Mouse (Mus musculus) CH12.LX (cell line): ENCODE measurements around the gene Yars.

Experiments
- CHD2 ChIP-seq: IDR thresholded peaks from 2 replicates; pipeline ENCODE4 v1.6.1; 2011; ENCODE audit warnings: low read length, improper control_type of control experiment
- CTCF ChIP-seq, 2 experiments: IDR thresholded peaks in 1 of 2; conservative IDR thresholded peaks in 1 of 2; 2 replicates each; pipeline ENCODE4 v1.5.1; 2011 to 2012; ENCODE audit warnings: low read depth in 2 of 2, low read length in 2 of 2, improper control_type of control experiment in 1 of 2, inconsistent platforms in 1 of 2, mild to moderate bottlenecking in 1 of 2, moderate library complexity in 1 of 2
- E2F4 ChIP-seq: IDR thresholded peaks from 2 replicates; pipeline ENCODE4 v1.6.1; 2011; ENCODE audit warnings: low read depth, low read length, improper control_type of control experiment; ENCODE audit not compliant: insufficient replicate concordance
- IRF4 ChIP-seq: IDR thresholded peaks from 2 replicates; pipeline ENCODE4 v1.6.1; 2014; ENCODE audit warnings: low read depth, mild to moderate bottlenecking, inconsistent platforms, low read length, improper control_type of control experiment
- MEF2A ChIP-seq: IDR thresholded peaks from 2 replicates; pipeline ENCODE4 v1.6.1; 2014; ENCODE audit warnings: low read depth, mild to moderate bottlenecking, inconsistent platforms, low read length, improper control_type of control experiment, borderline replicate concordance
- POLR2A ChIP-seq: IDR thresholded peaks from 2 replicates; pipeline ENCODE4 v1.6.1; 2011; ENCODE audit warnings: low read depth, mild to moderate bottlenecking, improper control_type of control experiment, low read length
- SMC3 ChIP-seq: IDR thresholded peaks from 2 replicates; pipeline ENCODE4 v1.6.1; 2011; ENCODE audit warnings: low read depth, low read length, improper control_type of control experiment
- USF1 ChIP-seq: IDR thresholded peaks from 2 replicates; pipeline ENCODE4 v1.6.1; 2014; ENCODE audit warnings: low read depth, mild to moderate bottlenecking, inconsistent platforms, low read length, improper control_type of control experiment
- ZNF384 ChIP-seq: IDR thresholded peaks from 2 replicates; pipeline ENCODE4 v1.6.1; 2012; ENCODE audit warnings: low read depth, low read length, improper control_type of control experiment, inconsistent platforms

DNA sequence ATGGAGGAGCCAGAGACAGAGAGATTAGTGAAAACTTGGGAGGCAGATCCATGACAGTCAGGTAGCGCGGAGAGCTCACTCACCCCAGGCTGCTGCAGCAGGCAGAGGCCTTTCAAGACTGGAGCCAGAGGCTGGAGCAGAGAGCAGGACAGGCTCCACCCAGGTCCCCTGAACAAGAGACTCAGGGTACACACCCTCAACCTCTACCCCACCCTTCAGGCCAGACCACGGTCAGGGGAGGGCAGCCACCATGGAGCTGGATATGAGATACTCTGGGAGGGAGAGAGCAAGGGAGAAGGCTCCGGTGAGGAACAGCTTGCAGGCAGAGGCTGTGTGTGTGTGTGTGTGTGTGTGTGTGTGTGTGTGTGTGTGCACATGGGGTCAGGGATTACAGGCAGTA is 76.6 kb downstream of the Yars start:
- TF ChIP-seq SMC3 (no peak), IRF4 (no peak), CTCF (conservative IDR thresholded peaks at IDR 0.05 in 1 of 2, IDR thresholded peaks at IDR 0.05 in 1 of 2; ENCODE audit: low read depth in 2 of 2, low read length in 2 of 2) (no peak), CHD2 (no peak), USF1 (no peak), ZNF384 (no peak), E2F4 (no peak), MEF2A (no peak), POLR2A (no peak)
